Mouse (Mus musculus) bone marrow macrophage, adult 2 months (primary cell): Measurements from ENCODE around the gene C5ar1.

Experiments
- CTCF ChIP-seq: IDR thresholded peaks from 2 replicates; pipeline ENCODE4 v1.5.1; 2012; ENCODE audit warnings: low read depth, mild to moderate bottlenecking, low read length, moderate library complexity
- POLR2A ChIP-seq: IDR thresholded peaks from 2 replicates; pipeline ENCODE4 v1.6.1; 2012; ENCODE audit warnings: mild to moderate bottlenecking, low read depth, low read length, borderline replicate concordance

DNA sequence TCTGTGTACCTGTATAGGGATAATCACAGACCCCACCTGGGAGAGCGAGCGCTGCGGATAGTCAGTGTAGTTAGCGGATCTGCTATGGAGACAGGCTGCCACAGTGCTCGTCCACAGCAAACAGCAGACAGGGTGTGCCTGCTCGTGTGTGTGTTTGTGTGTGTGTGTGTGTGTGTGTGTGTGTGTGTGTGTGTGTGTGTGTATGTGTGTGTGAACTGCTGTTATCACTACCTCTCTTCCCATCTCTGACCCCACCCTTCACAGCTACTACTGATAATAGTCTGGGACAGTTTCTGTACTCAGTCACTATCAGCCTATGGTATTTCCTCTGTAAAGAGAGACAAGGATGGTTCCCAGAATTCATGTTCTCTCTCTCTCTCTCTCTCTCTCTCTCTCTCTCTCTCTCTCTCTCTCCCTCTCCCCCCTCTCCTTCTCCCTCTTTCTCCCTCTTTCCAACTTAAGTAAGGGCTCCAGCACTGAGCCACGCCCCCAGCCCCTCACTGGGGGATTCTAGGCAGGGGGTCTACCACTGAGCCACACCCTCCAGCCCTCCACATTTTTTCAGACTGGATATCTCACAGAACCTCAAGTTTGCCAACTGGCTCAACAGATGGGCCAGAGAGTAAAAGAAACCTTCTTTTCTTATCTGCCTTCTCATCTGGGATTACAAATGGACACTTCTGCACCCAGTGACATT, 18.9 kb downstream of the C5ar1 start:
- TF ChIP-seq CTCF (no peak), POLR2A (no peak)
